Mouse (Mus musculus) midbrain, embryonic 15.5 days (tissue): Measurements from ENCODE around the gene Ankrd35. TPM values are rescaled to one million over a fixed set of nuclear protein-coding genes. Genes with fewer than 3 reads are reported as not detected.

Experiments used
- polyA plus RNA-seq: library from polyadenylated mRNA; unstranded; fragments of >200 nt; fragmentation: Nextera tagmentation; extraction: Ambion mirVana; gene quantifications from 2 replicates; pipeline ENCODE4 v1.2.1, GENCODE M21; 2015

Ankrd35 gene
- polyA plus RNA-seq, 1 experiment from 2014 or later: 2.1 TPM

Other genes starting within 250 kb of the Ankrd35 start
- gene BC107364, start 217.8 kb upstream of the Ankrd35 start, polyA plus RNA-seq: not detected in 2 replicates
- 1.2 and 1.4 TPM in 2 replicates for gene Hfe2, start 145.0 kb upstream of the Ankrd35 start, polyA plus RNA-seq
- 52.0 TPM in 2 replicates for gene Txnip, start 112.2 kb upstream of the Ankrd35 start, polyA plus RNA-seq
- 1.1 and 2.1 TPM in 2 replicates for gene Gm16253, start 93.1 kb upstream of the Ankrd35 start, polyA plus RNA-seq
- 35.7 and 36.9 TPM in 2 replicates for gene Polr3gl, start 76.0 kb upstream of the Ankrd35 start, polyA plus RNA-seq
- 15.0 and 16.7 TPM in 2 replicates for gene Ankrd34a, start 73.5 kb upstream of the Ankrd35 start, polyA plus RNA-seq
- 3.9 and 4.5 TPM in 2 replicates for gene Lix1l, start 69.0 kb upstream of the Ankrd35 start, polyA plus RNA-seq
- gene Rbm8a, start 40.2 kb upstream of the Ankrd35 start, polyA plus RNA-seq: 121 and 127 TPM in 2 replicates
- gene Pex11b, start 34.8 kb upstream of the Ankrd35 start, polyA plus RNA-seq: 58.7 and 58.8 TPM in 2 replicates
- gene Gm42957, start 34.7 kb upstream of the Ankrd35 start, polyA plus RNA-seq: 0.11 and 0.34 TPM in 2 replicates
- gene Itga10, start 24.5 kb upstream of the Ankrd35 start, polyA plus RNA-seq: 1.5 and 1.6 TPM in 2 replicates
- gene Pias3, start 26.3 kb downstream of the Ankrd35 start, polyA plus RNA-seq: 37.8 and 38.7 TPM in 2 replicates
- 13.5 and 15.4 TPM in 2 replicates for gene Nudt17, start 38.4 kb downstream of the Ankrd35 start, polyA plus RNA-seq
- 33.7 and 33.8 TPM in 2 replicates for gene Polr3c, start 57.5 kb downstream of the Ankrd35 start, polyA plus RNA-seq
- gene Rnf115, start 57.5 kb downstream of the Ankrd35 start, polyA plus RNA-seq: 67.1 and 73.4 TPM in 2 replicates
- gene Pdzk1, start 159.2 kb downstream of the Ankrd35 start, polyA plus RNA-seq: 0.17 and 0.36 TPM in 2 replicates
- 0.19 and 0.22 TPM in 2 replicates for gene Cd160, start 159.2 kb downstream of the Ankrd35 start, polyA plus RNA-seq
- 3.1 and 4.7 TPM in 2 replicates for gene Gja5, start 234.6 kb downstream of the Ankrd35 start, polyA plus RNA-seq
- gene Gpr89, start 235.2 kb downstream of the Ankrd35 start, polyA plus RNA-seq: 37.6 and 40.5 TPM in 2 replicates